Mouse (Mus musculus) kidney, embryonic 16.5 days (tissue): ENCODE data around the gene Rps8. TPM values are rescaled to one million over a fixed set of nuclear protein-coding genes. Genes with fewer than 3 reads are reported as not detected.
"Not testable (repeated sequence)": the region's sequence is repeated elsewhere in the genome, so short reads cannot be mapped to it uniquely, and the experiment has no call there.

Source experiments
- ATAC-seq: fragments of 200-750 bp; cut with Nextera tagmentation; 2 replicates; pipeline ENCODE4 v1.8.0; 2017; ENCODE audit warnings: moderate TSS enrichment; ENCODE audit not compliant: low FRiP score, low TSS enrichment
- H3K27ac ChIP-seq: fragments of 300-500 bp; sonication (generic); 2 replicates; pipeline ENCODE4 v1.5.1; 2014; ENCODE audit warnings: low read length
- H3K27me3 ChIP-seq: fragments of 300-500 bp; sonication (generic); 2 replicates; pipeline ENCODE4 v1.6.1; 2014; ENCODE audit warnings: low read length, control low read depth, mixed read lengths; ENCODE audit not compliant: insufficient read depth
- H3K36me3 ChIP-seq: fragments of 300-500 bp; sonication (generic); 2 replicates; pipeline ENCODE4 v1.6.1; 2014; ENCODE audit warnings: low read length, control low read depth, mixed read lengths; ENCODE audit not compliant: insufficient read depth
- H3K4me1 ChIP-seq: fragments of 300-500 bp; sonication (generic); 2 replicates; pipeline ENCODE4 v1.6.1; 2014; ENCODE audit warnings: low read length, control low read depth, mixed read lengths; ENCODE audit not compliant: insufficient read depth
- H3K4me2 ChIP-seq: fragments of 300-500 bp; sonication (generic); replicated peaks from 2 replicates; pipeline ENCODE4 v1.6.1; 2014; ENCODE audit warnings: low read depth, low read length
- H3K4me3 ChIP-seq: fragments of 300-500 bp; sonication (generic); 2 replicates; pipeline ENCODE4 v1.5.1; 2014; ENCODE audit warnings: mild to moderate bottlenecking, low read length
- H3K9ac ChIP-seq: fragments of 300-500 bp; sonication (generic); replicated peaks from 2 replicates; pipeline ENCODE4 v1.6.1; 2014; ENCODE audit warnings: low read length
- H3K9me3 ChIP-seq: fragments of 300-500 bp; sonication (generic); 2 replicates; pipeline ENCODE4 v1.6.1; 2016; ENCODE audit warnings: low read length, control low read depth
- WGBS: fragments of 180-500 bp; shearing (Covaris S2); extraction: QIAGEN DNeasy Blood & Tissue Kit; methylation state at CpG from one replicate; pipeline ENCODE4 v1.1.7; 2014; 5-methylcytosine and 5-hydroxymethylcytosine counted together
- polyA plus RNA-seq: library from polyadenylated mRNA; unstranded; fragments of >200 nt; fragmentation: Nextera tagmentation; extraction: Ambion mirVana; gene quantifications from 2 replicates; pipeline ENCODE4 v1.2.1, GENCODE M21; 2015

Rps8 gene
- 746 and 795 TPM in 2 replicates for polyA plus RNA-seq

- H3K4me3 ChIP-seq = peak within 1 kb of the TSS; percentile 85
- peak within 1 kb of the TSS; percentile 99 for H3K9ac ChIP-seq
- H3K4me2 ChIP-seq = peak within 1 kb of the TSS; percentile 62
- ATAC-seq = peak; percentile 96
- H3K36me3 ChIP-seq = peaks cover 52% of the 10 kb centered on the region
- peak within 1 kb of the TSS; percentile 92 for H3K27ac ChIP-seq
- no peaks in the 10 kb centered on the region for H3K27me3 ChIP-seq
- 0% methylated on average over 52 of the region's 52 CpGs for WGBS
- H3K4me1 ChIP-seq = peaks cover 16% of the 10 kb centered on the region
- no peaks in the 10 kb centered on the region for H3K9me3 ChIP-seq
These were observed at the start of gene Rps8 for GRCm38 (mm10) chr4:117155792-117156355. Rps8 (minus strand) TSS chr4:117156243.

DNA sequence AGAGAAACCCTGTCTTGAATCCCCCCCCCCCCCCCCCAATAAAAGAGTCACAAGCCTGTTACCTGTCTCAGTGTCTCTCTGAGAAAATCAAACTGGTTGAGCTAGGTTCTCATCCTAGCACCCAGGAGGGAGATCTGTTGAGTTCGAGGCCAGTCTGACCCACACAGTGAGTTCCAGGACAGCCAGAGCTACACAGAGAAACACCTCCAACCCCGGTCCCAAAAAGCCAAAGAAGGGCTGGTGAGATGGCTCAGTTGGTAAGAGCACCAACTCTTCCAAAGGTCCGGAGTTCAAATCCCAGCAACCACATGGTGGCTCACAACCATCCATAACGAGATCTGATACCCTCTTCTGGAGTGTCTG lies 46.9 kb upstream of the Rps8 start:
- peak overlapping the region; percentile 80 for H3K27ac ChIP-seq
- peak overlapping the region; percentile 58; the same call in 1 of the 2 replicates for H3K4me2 ChIP-seq
- peak overlapping the region; percentile 64; the same call in 1 of the 2 replicates for H3K9ac ChIP-seq
- H3K27me3 ChIP-seq = no peaks in the 10 kb centered on the region
- no peaks in the 10 kb centered on the region for H3K9me3 ChIP-seq
- H3K4me1 ChIP-seq = 0 out of 2 replicates have a peak, but pooled peaks cover 4% of the 10 kb centered on the region
- no peaks in the 10 kb centered on the region for H3K36me3 ChIP-seq
- no peak for ATAC-seq
- no peak overlapping the region for H3K4me3 ChIP-seq
- 58% methylated on average over 4 of the region's 4 CpGs for WGBS

DNA sequence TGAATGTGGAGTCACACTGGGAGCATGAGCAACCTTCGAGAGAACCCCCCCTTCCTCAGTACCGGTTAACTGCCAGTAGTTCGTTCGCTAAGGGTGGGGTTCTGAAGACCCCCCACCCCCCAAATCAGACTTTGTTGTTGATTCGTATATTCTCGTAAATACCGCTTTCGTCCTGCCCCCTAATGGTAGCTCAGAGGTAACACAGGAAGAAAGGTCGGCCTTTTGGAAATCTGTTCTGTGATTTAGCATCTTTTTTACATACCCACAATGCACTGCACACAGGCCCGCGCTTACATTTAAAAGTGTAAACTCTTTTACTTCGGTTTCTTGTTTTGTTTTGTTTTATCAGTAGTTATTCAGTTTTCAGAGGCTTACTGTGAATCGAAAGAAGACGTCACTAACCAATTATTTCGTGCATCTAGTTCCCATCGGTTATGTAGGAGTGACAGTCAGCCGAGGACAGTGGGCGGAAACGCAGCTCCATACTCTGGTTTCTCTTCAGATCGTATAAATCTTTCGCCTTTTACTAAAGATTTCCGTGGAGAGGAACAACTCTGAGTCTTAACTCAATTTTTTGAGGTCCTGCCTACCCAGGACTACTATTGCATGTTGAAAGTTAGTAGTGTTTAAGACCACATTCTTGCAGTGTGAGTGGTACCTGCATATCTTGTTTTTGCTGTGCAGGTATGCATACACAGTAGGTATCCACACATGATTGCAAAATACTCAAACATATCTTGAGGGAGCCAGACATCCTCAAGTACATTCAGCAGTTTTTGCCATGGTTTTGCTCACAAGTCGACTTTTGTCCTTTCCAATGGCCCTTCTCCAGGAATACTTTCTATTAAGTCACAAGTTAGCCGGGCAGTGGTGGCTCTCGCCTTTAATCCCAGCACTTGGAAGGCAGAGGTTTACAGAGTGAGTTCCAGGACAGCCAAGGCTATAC lies 46.3 kb upstream of the Rps8 start:
- H3K27me3 ChIP-seq = no peaks in the 10 kb centered on the region
- H3K27ac ChIP-seq = peak overlapping the region; percentile 80
- no peaks in the 10 kb centered on the region for H3K36me3 ChIP-seq
- H3K4me2 ChIP-seq = peak overlapping the region; percentile 58
- no peaks in the 10 kb centered on the region for H3K9me3 ChIP-seq
- H3K9ac ChIP-seq = peak overlapping the region; percentile 64
- peak; percentile 92 for ATAC-seq
- peak overlapping the region; percentile 43 for H3K4me3 ChIP-seq
- H3K4me1 ChIP-seq = 0 out of 2 replicates have a peak, but pooled peaks cover 4% of the 10 kb centered on the region
- under 1% methylated on average over 25 of the region's 25 CpGs for WGBS

DNA sequence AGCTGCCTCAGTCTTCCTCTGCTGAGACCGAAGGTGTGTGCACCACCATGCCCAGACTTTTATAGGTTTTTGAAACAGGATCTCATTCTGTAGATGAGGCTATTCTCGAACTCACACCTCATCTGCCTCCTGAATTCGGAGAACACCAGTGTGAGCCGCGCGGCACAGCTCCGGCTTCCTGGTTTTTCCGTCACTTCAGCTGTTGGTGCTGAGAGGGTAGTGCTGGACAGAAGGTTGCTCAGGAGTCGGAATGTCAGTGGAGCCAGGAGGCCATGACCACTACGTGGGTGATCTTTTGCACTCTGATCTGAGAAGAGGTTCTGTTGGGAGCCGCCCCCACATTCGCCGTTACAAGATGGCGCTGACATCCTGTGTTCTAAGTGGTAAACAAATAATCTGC lies 35.8 kb upstream of the Rps8 start:
- 97% methylated on average over 14 of the region's 14 CpGs for WGBS
- H3K27ac ChIP-seq = no peak overlapping the region
- no peak overlapping the region for H3K4me3 ChIP-seq
- H3K9me3 ChIP-seq = peaks cover 3% of the 10 kb centered on the region; the same call in 1 of the 2 replicates
- no peak for ATAC-seq
- H3K9ac ChIP-seq = no peak overlapping the region
- no peak overlapping the region for H3K4me2 ChIP-seq
- H3K27me3 ChIP-seq = no peaks in the 10 kb centered on the region
- no peaks in the 10 kb centered on the region; the same call in 1 of the 2 replicates for H3K4me1 ChIP-seq
- no peaks in the 10 kb centered on the region for H3K36me3 ChIP-seq

DNA sequence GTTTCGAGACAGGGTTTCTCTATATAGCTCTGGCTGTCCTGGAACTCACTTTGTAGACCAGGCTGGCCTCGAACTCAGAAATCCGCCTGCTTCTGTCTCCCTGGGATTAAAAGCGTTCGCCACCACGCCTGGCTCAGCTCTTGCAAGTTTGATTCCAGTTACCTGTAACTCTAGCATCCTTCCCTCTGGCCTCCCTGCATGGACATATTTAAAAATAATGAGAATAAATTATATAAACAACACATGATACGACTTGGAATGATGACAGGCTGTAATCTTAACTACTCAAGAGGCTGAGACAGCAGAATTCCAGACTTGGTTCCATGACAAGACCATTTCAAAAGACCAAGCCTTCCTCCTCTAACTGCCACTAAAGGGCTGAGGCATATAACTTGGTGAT lies 34.6 kb upstream of the Rps8 start:
- H3K9ac ChIP-seq = no peak overlapping the region
- ATAC-seq = no peak
- 0 out of 2 replicates have a peak overlapping the region, but pooled peaks have one; percentile 16 for H3K4me2 ChIP-seq
- H3K27ac ChIP-seq = peak overlapping the region; percentile 84
- H3K4me1 ChIP-seq = no peaks in the 10 kb centered on the region; the same call in 1 of the 2 replicates
- no peak overlapping the region for H3K4me3 ChIP-seq
- WGBS = 59% methylated on average over 7 of the region's 7 CpGs
- H3K27me3 ChIP-seq = no peaks in the 10 kb centered on the region
- no peaks in the 10 kb centered on the region for H3K36me3 ChIP-seq
- H3K9me3 ChIP-seq = peaks cover 3% of the 10 kb centered on the region; the same call in 1 of the 2 replicates

DNA sequence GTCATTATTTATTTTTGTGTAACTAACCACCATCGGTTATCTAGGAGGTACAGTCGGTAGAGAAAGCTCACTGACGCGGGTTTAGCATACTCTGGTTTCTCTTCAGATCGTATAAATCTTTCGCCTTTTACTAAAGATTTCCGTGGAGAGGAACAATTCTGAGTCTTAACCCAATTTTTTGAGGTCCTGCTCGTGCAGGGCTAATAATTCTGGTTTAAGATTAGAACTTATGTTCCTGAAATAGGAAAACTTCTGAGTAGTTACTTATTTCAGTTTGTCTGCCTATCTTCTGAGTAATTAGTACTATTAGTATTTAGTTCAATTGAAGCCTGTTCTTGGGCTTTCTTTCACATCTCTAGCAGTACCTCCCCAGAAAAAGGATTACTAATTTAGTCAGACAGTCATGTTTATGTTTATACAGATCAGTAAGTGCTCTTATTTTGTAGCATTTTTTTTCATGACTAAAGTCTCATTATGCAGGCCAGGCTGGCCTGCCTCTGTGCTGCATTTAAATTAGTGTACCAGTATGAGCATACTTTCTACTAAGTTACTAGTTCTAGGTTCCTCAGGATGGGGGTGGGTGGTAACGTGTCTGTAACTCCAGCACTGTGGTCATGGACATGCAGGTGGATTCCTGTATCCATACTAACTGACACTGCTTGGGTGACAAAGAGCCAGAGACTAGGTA lies 34.0 kb upstream of the Rps8 start:
- Histone ChIP-seq H3K27ac (peak overlapping the region; percentile 87), H3K36me3 (no peaks in the 10 kb centered on the region), H3K27me3 (no peaks in the 10 kb centered on the region), H3K4me3 (peak overlapping the region; percentile 47; the same call in 1 of the 2 replicates), H3K9me3 (peaks cover 3% of the 10 kb centered on the region; the same call in 1 of the 2 replicates), H3K4me2 (peak overlapping the region; percentile 55), H3K4me1 (no peaks in the 10 kb centered on the region; the same call in 1 of the 2 replicates), H3K9ac (peak overlapping the region; percentile 65)
- WGBS = under 1% methylated on average over 9 of the region's 9 CpGs
- peak; percentile 90 for ATAC-seq

GRCm38 (mm10) chr4:117189382-117189855 lies 33.4 kb upstream of the Rps8 start:
- peak overlapping the region; percentile 87 for H3K27ac ChIP-seq
- H3K9ac ChIP-seq = peak overlapping the region; percentile 65
- under 1% methylated on average over 16 of the region's 16 CpGs for WGBS
- peak; percentile 72 for ATAC-seq
- peak overlapping the region; percentile 55 for H3K4me2 ChIP-seq
- H3K4me3 ChIP-seq = peak overlapping the region; percentile 47
- H3K36me3 ChIP-seq = no peaks in the 10 kb centered on the region
- H3K27me3 ChIP-seq = no peaks in the 10 kb centered on the region
- peaks cover 3% of the 10 kb centered on the region; the same call in 1 of the 2 replicates for H3K9me3 ChIP-seq
- no peaks in the 10 kb centered on the region; the same call in 1 of the 2 replicates for H3K4me1 ChIP-seq

- Histone ChIP-seq H3K4me3 (peak overlapping the region; percentile 47), H3K27me3 (no peaks in the 10 kb centered on the region), H3K9ac (peak overlapping the region; percentile 65), H3K4me2 (peak overlapping the region; percentile 55), H3K9me3 (peaks cover 3% of the 10 kb centered on the region; the same call in 1 of the 2 replicates), H3K4me1 (no peaks in the 10 kb centered on the region; the same call in 1 of the 2 replicates), H3K27ac (peak overlapping the region; percentile 87), H3K36me3 (no peaks in the 10 kb centered on the region)
- no peak for ATAC-seq
- WGBS = 57% methylated on average over 3 of the region's 3 CpGs
These were observed 32.9 kb upstream of the Rps8 start for GRCm38 (mm10) chr4:117188969-117189368.

- not testable (repeated sequence) for H3K9me3 ChIP-seq, H3K27me3 ChIP-seq
- peak; percentile 50 for ATAC-seq
- Histone ChIP-seq H3K36me3 (peaks cover 22% of the 10 kb centered on the region), H3K4me2 (peak overlapping the region; percentile 74), H3K4me3 (peak overlapping the region; percentile 89), H3K4me1 (peaks cover 12% of the 10 kb centered on the region), H3K9ac (peak overlapping the region; percentile 77), H3K27ac (peak overlapping the region; percentile 65; the same call in 1 of the 2 replicates)
- WGBS = 12% methylated on average over 9 of the region's 9 CpGs
These were observed 26.7 kb upstream of the Rps8 start for GRCm38 (mm10) chr4:117182759-117183096.
